In genomic region chr16:34996133-34996532, GRCm38 (mm10) we compare ENCODE assay signal across 9 mouse cellular contexts. TPM values are rescaled to one million over a fixed set of nuclear protein-coding genes. Genes with fewer than 3 reads are reported as not detected.
A peak's percentile ranks its signal among the peaks of the same experiment; 100 is the strongest.
DNase-seq lines count a peak whose midpoint lies in the region; ATAC-seq lines count a peak whose summit lies in the region.
"Had no signal": no experiment of that assay in that cellular context is flagged by ENCODE, and none has a peak within 500 bp of the region (broad histone marks: within the 10 kb centered on the region; RNA-seq: fewer than 3 reads in every experiment).

No protein-coding gene starts in this region.

- no peaks in the 10 kb centered on the region for H3K36me3 ChIP-seq in heart, embryonic 13.5 days

- no peaks in the 10 kb centered on the region for H3K9me3 ChIP-seq in heart, embryonic 13.5 days
- H3K9me3 ChIP-seq: megakaryocyte, embryonic 14.5 days had no signal

- ATAC-seq in heart, embryonic 13.5 days (ENCODE audit: extremely low read depth, insufficient number of reproducible peaks, low FRiP score, low TSS enrichment), result no peak
- ATAC-seq in megakaryocyte progenitor cell, adult 5-6 weeks (replicated peaks; ENCODE audit: poor library complexity), result peak; percentile 57

- no peak overlapping the region for H3K4me3 ChIP-seq in heart, embryonic 13.5 days
- H3K4me3 ChIP-seq: megakaryocyte, embryonic 14.5 days had no signal

- no peaks in the 10 kb centered on the region for H3K27me3 ChIP-seq in heart, embryonic 13.5 days (replicated peaks)
- H3K27me3 ChIP-seq: megakaryocyte, embryonic 14.5 days had no signal

- H3K27ac ChIP-seq in heart, embryonic 13.5 days (replicated peaks), result peak overlapping the region; percentile 45; the same call in 1 of the 2 replicates

- H3K4me2 ChIP-seq in heart, embryonic 13.5 days, result peak overlapping the region; percentile 9; the same call in 1 of the 2 replicates

- DNase-seq in spleen, postnatal 36 days (ENCODE audit: low spot score in 2 of 2), result peak; percentile 17 to 33
- DNase-seq in spleen, adult 12 weeks (ENCODE audit: low spot score), result no peak
- peak; percentile 70 to 71 for DNase-seq in cerebellum, postnatal 14 days
- DNase-seq in layer of hippocampus, adult 18-20 months (ENCODE audit: low spot score in 2 of 2), result peak; percentile 76 to 88
- DNase-seq in thymus, postnatal 14 days, result no peak
- no peak for DNase-seq in embryo, embryonic 9.5 days (ENCODE audit: extremely low spot score)

- peaks cover 36% of the 10 kb centered on the region for H3K4me1 ChIP-seq in heart, embryonic 13.5 days

- 0 out of 2 replicates have a peak overlapping the region, but pooled peaks have one; percentile 10 for H3K9ac ChIP-seq in heart, embryonic 13.5 days

- 31% methylated on average over 5 of the region's 5 CpGs for WGBS in heart, embryonic 13.5 days

RNA-seq across cellular contexts. Expression of gene Hacd2, which starts 26.1 kb away (rescaled TPM):
- 58.1 and 71.5 TPM in 2 replicates for polyA plus RNA-seq in heart, embryonic 13.5 days (2015; fragmentation: Nextera tagmentation; extraction: Ambion mirVana)
- 10 to 100 TPM; 30.4 to 35.9 TPM for total RNA-seq in layer of hippocampus, adult 18-20 months (2021)
- 75.9 and 108 TPM in 2 replicates for total RNA-seq in megakaryocyte progenitor cell, adult 5-6 weeks (2015)
- total RNA-seq in megakaryocyte progenitor cell, adult 5-6 weeks (2017), result 11.0 and 12.2 TPM in 2 replicates

Comparison
In these comparisons a context has a peak if more than half of its experiments do, and no peak if none do; other contexts are left out.
1. DNase-seq: peak in spleen, postnatal 36 days (2 of 2), cerebellum, postnatal 14 days (2 of 2) and layer of hippocampus, adult 18-20 months (2 of 2); none in spleen, adult 12 weeks (single experiment), thymus, postnatal 14 days (single experiment) and embryo, embryonic 9.5 days (single experiment).